Mouse (Mus musculus) megakaryocyte-erythroid progenitor cell, adult 5-6 weeks (primary cell): ENCODE data around the gene Bend3. TPM values are rescaled to one million over a fixed set of nuclear protein-coding genes. Genes with fewer than 3 reads are reported as not detected.
A peak's percentile ranks its signal among the peaks of the same experiment; 100 is the strongest.

ENCODE experiments used
- ATAC-seq: replicated peaks from 2 replicates; pipeline ENCODE4 v1.8.0; 2016; ENCODE audit warnings: mild to moderate bottlenecking, inconsistent platforms; ENCODE audit not compliant: severe bottlenecking, poor library complexity, low FRiP score, low TSS enrichment
- total RNA-seq, 2 experiments: library from RNA; stranded (forward) in 1 of 2; stranded (reverse) in 1 of 2; fragments of 200-1000, 215-1000 nt in 1 of 2; fragments of >200 nt in 1 of 2; fragmentation: Nextera tagmentation in 1 of 2; gene quantifications; 2 replicates each; pipeline ENCODE4 v1.2.3; 2014 to 2017

Gene Bend3
- total RNA-seq (2014; fragmentation: Nextera tagmentation) (12.1 and 19.3 TPM in 2 replicates), total RNA-seq (2017) (7.5 and 9.1 TPM in 2 replicates)

DNA sequence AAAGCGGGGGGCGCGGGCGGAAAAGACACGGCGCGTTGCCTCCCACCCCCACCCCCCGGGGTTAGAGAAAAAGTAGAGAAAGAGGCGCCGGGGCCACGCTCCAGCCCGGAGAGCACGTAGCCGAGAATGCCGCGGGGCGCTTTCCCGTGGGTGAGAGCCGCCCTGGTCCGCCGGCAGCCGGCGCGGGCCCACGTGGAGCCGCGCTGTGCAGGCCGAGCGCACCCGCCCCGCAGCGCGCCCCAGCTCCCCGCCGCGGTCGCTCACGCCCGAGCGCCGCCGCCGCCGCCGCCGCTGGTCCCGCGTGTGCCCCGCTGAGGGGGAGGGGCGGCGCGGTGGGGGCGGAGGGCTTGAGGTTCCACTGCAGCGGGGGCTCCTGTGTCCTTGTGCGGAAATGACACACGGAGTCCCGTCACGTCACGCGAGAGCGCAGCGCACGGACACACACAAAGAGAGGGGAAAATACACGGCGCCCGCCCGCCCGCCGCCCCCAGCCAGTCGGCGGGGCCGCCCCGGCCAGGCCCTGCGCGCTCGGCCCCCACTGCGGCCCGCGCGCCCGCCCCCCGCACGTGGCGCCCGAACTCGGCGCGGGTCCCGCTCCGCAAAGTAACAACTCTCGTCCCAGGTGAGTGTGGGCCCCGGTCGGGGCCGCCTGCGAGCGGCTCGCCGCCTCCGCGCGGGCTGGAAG lies at the start of gene Bend3:
Bend3 (plus strand) TSS at position 81 of the 685 bp plus-strand sequence.
- ATAC-seq, result 0 out of 2 replicates have a peak, but pooled peaks have one; percentile 14

DNA sequence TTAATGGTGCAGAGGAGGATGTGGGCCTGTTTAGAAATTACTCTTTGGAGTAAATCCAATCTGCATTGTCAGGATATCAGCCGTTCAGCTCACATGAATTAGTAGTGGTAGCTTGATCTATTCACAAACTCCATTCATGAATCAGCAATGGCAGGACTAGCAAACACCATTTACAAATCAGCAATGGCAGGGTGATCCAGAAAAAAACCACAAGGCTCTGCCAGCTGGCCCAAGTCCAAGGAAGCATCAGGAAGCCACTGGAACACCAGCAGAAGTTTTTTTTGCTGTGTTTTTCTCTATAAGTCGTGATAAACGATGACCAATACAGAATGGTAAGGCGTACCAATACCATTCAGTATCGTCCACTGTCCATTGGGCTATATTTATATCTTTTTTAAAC lies 48.0 kb upstream of the Bend3 start:
- ATAC-seq, result no peak

DNA sequence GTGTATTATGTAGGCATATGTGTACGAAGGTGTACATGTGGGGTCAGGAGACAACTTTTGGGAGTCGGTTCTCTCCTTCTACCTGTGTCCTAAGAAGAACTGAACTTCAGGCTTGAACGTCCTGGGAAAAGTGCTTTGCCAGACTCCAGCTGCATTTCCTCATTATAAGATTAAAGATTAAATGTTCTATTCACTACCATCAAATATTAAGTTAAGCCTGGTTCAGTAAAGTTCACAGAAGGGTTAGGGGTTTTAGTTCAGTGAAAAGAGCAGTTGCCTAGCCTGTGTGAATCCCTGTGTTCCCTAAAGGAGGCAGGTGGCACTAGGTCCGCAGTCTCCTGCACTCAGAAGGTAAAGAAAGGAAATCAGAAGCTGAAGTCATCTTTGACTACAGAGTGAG lies 44.3 kb upstream of the Bend3 start:
- no peak for ATAC-seq

DNA sequence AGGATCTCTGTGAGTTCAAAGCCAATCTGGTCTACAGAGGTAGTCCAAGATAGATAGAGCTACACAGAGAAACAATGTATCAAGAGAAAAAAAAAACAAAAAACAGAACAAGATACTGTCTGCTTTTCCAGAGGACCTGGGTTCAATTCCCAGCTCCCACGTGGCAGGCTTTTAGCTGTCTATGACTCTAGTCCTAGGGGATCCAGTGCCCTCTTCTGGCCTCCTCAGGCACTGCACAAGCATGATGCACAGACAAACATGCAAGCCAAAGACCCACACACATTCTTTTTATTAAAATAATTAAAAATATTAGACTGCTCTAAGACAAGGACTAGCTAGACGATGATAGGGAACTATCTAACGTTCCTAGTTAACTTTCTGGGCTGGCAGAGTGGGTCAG lies 42.9 kb upstream of the Bend3 start:
- ATAC-seq, result no peak

DNA sequence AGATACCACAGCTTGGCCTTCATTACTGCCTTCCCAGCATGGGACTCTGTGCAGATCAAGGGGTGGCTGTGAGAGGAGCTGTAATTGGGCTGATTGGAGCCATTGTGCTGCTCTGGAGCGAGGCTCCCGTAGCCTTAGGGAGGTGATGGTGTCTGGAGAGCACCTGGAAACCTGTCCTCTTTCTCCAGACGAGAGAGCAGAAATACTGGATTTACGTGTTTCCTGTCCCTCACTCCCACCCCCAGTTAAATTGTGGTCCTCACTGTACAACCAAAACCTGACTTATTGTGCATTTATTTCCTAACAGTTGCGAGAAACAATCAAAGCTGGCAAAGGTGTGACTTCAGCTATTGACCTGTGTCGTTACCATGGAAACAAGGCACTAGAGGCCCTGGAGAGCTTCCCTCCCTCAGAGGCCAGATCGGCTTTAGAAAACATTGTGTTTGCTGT lies 39.1 kb upstream of the Bend3 start:
- ATAC-seq, result no peak

DNA sequence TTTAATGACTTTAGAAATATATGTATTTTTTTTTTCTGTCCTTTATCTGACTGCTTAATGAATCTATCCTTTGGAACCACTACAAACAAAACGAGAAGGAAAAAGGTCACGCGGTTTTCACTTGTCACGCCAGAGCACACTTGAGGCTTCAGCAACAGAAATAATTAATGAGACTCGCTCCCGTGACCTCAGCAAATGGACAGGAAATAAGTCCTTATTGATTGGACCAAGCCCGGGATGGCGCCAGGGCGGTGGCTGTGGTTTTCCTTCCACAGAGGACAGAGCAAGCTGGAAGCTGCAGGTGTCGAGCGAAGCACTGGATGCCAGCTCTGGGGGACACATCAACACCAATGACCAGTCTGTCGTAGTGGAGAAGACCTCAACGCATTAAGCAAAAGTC lies 38.6 kb upstream of the Bend3 start:
- no peak for ATAC-seq

DNA sequence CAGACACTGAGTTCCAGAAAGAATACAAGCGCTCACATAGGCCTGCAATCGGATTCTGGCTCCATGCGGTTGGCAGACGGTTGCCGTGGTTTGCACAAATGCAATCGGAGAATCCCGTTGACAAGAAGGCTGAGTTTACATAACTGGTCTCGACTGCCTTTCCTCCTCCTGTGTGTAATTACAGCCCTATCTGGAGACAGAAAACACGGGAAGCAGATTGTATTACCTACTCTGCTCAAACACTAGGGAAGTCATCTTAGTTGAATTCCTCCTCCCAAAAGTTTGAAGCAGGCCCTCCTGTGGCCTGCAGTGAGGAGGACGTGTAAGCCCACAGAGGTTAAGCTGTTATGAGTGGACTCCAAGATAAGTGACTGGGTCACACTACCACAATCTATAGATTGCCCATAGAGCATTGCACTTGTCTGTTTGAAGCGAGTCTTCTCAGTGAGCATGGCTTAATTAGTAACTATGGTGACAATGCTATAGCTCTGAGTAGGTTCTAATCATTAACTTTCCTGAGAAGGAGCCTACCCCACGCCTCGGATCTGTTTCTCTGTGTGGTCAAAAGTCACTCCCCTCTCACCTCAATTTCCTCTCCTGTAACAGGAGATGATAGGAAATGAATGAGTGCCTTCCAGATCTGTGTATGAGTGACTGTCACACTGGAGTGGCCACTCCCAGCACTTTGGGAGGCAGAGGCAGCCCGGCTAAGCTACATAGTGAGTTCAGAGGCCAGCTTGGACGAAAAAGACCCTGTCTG lies 37.5 kb upstream of the Bend3 start:
- no peak for ATAC-seq

DNA sequence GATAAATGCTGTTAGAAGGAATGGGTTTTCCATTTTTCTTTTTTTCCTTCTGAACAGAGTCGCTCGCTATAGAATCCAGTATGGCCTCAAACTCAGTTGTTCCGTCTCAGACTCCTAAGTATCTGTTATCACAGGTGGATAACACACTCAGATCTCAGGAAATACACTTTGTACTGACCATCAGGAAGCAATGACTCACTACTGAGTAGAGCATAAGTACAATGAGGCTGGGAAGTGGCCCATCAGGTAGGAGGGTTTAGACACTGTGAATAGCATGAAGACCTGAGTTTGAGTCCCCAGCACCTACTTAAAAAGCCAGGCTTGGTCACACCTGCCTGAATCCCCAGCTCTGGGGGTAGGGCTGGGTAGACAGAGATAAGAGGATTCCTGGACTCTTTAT lies 30.0 kb upstream of the Bend3 start:
- no peak for ATAC-seq

DNA sequence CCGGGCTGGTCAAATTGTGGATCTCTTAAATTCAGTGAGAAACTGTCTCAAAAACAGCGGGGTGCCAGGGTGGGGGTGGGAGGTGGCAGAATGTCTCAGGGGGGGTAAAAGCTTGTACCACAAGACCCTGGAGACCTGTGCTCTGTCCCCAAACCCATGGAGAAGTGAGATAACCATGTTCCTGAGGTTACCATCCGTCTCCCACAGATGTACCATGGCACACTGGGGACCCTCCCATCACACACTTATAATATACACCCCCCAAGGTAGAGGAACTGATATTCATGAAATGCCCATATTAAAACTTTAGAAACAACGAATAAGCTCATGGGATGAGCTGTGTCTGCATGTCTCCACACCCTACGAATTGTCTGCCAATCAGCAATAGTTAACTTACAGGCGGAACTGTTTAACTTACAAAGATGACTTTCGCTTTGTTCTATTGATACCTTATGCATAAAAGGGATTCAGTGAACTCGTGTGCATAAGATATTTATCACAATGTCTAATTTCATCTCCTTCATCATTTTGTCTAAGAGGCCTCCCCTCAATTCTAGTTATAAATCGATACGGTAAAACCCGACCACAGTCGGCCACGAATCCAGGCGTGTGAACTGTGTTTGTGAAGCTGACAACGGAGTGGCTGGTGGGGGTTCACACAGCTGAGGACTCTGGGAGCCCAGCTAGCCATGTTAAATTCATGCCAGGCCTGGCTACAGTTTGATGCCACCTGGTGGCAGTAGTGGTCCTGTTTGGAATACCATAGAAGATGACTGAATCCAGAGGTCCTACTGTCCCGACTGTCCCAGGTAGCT lies 26.6 kb upstream of the Bend3 start:
- ATAC-seq, result peak; percentile 90

DNA sequence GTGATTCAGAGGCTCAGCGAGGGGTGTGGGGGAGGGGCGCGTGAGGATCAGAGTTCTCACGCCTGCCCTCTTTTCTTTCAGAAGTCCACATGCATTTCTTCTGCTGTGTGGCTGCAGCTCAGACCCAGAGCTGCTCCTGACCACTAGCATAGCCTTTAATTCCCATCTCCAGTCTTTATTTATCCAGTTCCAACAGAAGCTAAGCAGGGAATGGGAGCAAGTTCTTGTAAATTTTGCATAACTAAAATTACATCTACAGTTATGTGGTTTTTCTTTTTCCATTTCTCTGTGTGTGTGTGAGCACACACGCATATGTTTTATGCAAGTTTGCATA lies 26.0 kb upstream of the Bend3 start:
- no peak for ATAC-seq

DNA sequence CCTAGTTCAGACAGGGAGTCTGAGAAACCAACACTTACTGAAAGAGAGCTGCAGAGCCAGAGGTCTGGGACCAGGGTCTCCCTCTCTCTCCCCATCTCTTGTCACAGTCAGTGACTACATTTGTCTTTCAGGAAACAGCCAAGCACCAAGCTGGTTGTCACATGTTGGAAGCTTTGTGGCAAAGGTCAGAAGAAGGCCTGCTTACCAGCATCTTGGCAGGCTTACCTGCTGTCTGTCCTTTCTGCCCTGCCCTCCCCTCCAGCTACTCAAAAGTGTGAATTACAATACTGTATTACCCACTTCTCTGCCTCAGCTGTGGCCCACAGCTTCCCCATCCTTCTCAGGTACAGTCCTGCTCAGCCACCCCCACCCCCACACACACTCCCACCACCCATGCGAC lies 24.4 kb upstream of the Bend3 start:
- no peak for ATAC-seq

DNA sequence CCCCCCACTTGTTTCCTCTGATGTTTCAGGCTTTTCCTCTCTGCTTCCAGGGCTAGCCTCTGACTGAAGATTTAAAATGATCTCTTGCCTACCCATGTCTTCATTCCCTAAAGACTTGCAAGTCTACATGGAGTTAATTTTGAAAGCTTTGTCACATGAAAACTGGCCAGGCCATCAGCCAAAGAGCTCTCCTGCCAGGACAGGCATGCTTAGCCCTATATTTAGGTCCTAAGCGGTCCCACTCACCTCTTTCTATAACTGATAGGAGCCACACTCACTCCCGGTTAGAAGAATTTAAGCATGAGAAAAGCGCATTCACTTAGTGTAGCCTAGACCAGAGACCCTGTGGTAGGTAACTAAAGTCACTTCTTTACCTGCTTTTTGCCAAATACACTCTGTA lies 24.0 kb upstream of the Bend3 start:
- ATAC-seq, result no peak

DNA sequence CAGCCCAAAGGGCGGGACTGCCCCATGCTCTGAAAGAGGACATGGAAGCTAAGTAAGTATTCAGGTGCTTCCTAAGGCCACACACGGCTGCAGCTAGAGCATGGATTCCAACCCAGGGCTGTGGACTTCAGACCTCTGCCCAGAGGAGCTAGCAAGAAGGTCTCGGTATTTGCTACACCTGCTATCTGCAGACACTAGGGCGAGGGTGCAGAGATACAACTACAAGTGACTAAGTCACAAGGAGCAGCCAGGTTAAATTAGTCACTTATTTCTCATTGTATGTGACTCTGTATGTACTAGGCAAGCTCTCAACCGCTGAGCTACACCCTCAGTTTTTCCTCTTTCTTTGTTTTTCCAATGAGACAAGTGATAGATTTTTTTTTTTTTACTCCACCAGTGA lies 15.8 kb upstream of the Bend3 start:
- ATAC-seq, result no peak

DNA sequence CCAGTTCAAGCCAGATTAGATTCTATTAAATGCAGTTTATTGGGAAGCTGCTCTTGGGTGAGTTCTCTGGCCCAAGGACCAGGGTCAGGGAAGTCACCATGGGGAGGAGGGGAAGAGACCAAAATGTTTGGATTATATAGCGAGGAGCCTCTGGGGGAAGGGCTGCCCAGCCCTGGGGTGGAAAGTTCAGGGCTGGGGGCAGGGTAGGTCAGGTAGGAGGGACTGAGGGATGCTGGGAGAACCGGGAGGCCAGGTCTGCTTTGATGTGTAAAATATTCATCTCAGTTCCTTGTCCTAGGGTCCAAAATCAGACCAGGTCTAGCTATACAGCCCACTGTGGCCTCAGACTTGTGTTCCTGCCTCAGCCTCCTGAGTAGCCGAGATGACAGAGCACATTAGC lies 15.4 kb upstream of the Bend3 start:
- ATAC-seq, result no peak

DNA sequence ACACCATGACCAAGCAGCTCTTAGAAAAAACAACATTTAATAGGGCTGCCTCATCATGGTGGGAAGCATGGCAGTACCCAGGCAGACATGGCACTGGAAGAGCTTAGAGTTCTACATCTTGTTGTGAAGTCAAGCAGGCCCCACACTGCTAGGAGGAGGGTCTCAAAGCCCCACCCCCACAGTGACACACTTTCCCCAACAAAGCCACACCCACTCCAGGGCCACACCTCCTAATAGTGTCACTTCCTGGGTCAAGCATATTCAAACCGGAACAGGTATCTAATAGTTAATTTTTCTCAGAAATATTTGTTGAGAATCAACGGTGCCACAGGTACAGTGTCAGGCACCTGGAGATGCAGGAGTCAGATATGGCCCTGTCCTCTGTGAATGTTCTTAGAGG lies 12.4 kb upstream of the Bend3 start:
- ATAC-seq, result no peak

DNA sequence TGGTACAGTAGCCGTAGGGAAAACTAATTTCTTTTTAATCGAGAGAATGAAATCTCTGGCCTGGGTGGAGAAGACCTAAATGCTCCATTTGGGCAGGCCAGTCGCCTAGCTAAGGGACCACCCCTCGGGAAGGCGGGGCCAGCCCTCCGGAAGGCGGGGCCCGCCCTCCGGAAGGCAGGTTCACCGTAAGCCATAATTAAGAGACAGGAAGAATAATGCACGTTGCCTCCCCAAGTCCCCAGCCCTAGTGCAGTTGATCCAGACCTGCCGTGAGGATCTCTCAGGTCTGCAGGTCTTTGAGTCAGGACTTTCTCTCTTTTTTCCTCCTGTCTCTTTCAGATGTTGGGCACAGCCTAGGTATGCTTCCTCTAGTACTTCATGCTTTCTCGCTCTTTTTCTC lies 11.0 kb upstream of the Bend3 start:
- peak; percentile 94 for ATAC-seq

DNA sequence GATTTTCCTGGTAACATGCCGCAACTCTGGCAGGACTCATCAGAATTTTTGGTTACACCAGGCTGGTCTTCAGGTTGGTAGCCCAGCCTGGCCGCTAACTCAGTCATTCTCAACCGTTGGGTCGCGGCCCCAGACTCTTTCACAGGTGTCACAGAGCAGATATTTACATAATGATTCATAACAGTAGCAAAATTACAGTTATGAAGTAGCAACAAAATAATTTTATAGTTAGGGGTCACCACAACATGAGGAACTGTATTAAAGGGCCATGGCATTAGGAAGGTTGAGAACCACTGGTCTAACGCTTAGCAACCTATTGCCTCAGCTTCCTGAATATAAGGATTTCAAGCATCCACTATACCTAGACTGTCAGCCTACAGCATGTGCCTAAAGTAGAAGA lies 10.3 kb upstream of the Bend3 start:
- ATAC-seq, result no peak

DNA sequence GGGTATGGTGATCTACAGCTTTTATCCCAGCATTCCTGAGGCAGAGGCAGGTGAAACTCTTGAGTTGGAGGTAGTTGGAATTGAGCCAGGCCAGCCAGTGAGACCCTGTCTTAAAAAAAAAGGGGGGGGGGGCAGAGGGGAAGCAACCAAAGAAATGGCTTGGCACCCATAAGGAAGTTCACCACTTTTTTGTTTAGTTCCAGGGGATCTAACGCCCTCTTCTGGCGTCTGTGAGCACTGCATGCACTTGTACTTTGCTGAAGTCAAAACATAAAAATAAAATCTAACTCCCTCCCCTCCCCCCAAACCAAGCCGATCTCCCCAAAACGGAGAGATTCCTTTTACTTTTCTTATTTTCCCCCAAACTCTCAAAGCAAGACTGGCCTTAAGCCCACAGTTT lies 3.3 kb upstream of the Bend3 start:
- ATAC-seq, result no peak

DNA sequence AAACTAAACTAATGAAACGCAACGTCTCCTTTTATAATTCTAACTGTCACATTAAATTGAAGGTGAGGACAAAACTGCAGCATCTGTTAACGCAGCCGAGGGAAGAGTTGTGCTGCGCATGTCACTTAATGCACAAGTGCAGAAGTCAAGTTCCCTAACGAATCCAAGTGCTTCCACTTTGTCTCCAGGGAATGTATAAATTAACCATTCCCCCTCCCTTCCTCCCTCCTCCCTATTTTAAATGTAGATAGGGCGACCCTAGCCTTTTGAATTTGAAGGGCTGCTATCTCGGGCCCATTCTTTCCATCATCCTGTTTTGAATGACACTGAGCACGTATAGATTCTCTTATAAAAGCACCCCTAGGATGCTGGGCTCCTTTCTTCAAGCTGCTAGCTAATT lies 1.2 kb upstream of the Bend3 start:
- no peak for ATAC-seq
